Mouse (Mus musculus) MN1 (cell line): ENCODE measurements around the gene Pde2a.

Source experiments
- DNase-seq: peaks from one replicate; pipeline ENCODE4 v3.0.0-alpha.2; 2016; ENCODE audit warnings: low spot score

Pde2a gene

GRCm38 (mm10) chr7:101453725-101454124 lies 32.2 kb downstream of the Pde2a start:
- no peak for DNase-seq

GRCm38 (mm10) chr7:101454479-101454878 lies 33.0 kb downstream of the Pde2a start:
- no peak for DNase-seq

GRCm38 (mm10) chr7:101455141-101455540 lies 33.6 kb downstream of the Pde2a start:
- DNase-seq: no peak

- no peak for DNase-seq
These were observed 34.8 kb downstream of the Pde2a start for GRCm38 (mm10) chr7:101456318-101456717.

- no peak for DNase-seq
These were observed 35.3 kb downstream of the Pde2a start for GRCm38 (mm10) chr7:101456789-101457188.

GRCm38 (mm10) chr7:101457283-101457682 lies 35.8 kb downstream of the Pde2a start:
- DNase-seq: no peak

- DNase-seq: no peak
These were observed 36.3 kb downstream of the Pde2a start for GRCm38 (mm10) chr7:101457801-101458200.

GRCm38 (mm10) chr7:101458278-101458781 lies 36.8 kb downstream of the Pde2a start:
- DNase-seq: no peak

GRCm38 (mm10) chr7:101459305-101459813 lies 37.9 kb downstream of the Pde2a start:
- no peak for DNase-seq

GRCm38 (mm10) chr7:101459923-101460607 lies 38.6 kb downstream of the Pde2a start:
- DNase-seq: peak; percentile 14

GRCm38 (mm10) chr7:101460608-101460957 lies 39.1 kb downstream of the Pde2a start:
- peak; percentile 43 for DNase-seq

- no peak for DNase-seq
These were observed 40.1 kb downstream of the Pde2a start for GRCm38 (mm10) chr7:101461571-101461970.

- no peak for DNase-seq
These were observed 41.0 kb downstream of the Pde2a start for GRCm38 (mm10) chr7:101462327-101463068.

- DNase-seq: peak; percentile 39
These were observed 42.3 kb downstream of the Pde2a start for GRCm38 (mm10) chr7:101463665-101464271.

- DNase-seq: no peak
These were observed 43.4 kb downstream of the Pde2a start for GRCm38 (mm10) chr7:101464927-101465326.

GRCm38 (mm10) chr7:101465392-101465791 lies 43.9 kb downstream of the Pde2a start:
- no peak for DNase-seq

GRCm38 (mm10) chr7:101465850-101466580 lies 44.5 kb downstream of the Pde2a start:
- no peak for DNase-seq

GRCm38 (mm10) chr7:101466581-101467081 lies 45.1 kb downstream of the Pde2a start:
- peak; percentile 70 for DNase-seq

GRCm38 (mm10) chr7:101471423-101471822 lies 49.9 kb downstream of the Pde2a start:
- no peak for DNase-seq

- DNase-seq: no peak
These were observed 50.5 kb downstream of the Pde2a start for GRCm38 (mm10) chr7:101471968-101472480.
